Comparison of ENCODE assay signal across 19 mouse cellular contexts in genomic region chr7:101454479-101454878, GRCm38 (mm10). TPM values are rescaled to one million over a fixed set of nuclear protein-coding genes. Genes with fewer than 3 reads are reported as not detected.
A peak's percentile ranks its signal among the peaks of the same experiment; 100 is the strongest.
DNase-seq lines count a peak whose midpoint lies in the region; ATAC-seq and TF ChIP-seq lines count a peak whose summit lies in the region.
"Had no signal": no experiment of that assay in that cellular context is flagged by ENCODE, and none has a peak within 500 bp of the region (broad histone marks: within the 10 kb centered on the region; RNA-seq: fewer than 3 reads in every experiment).

No protein-coding gene starts in this region.

- peak overlapping the region; percentile 86 for H3K27ac ChIP-seq in layer of hippocampus, adult 2 months
- H3K27ac ChIP-seq in liver, embryonic 11.5 days (ENCODE audit: low read depth, low read length): no peak overlapping the region
- H3K27ac ChIP-seq: limb, embryonic 10.5 days; stomach, postnatal 0 days had no signal

- WGBS in liver, embryonic 11.5 days: 62% methylated on average over 9 of the region's 9 CpGs

- H3K36me3 ChIP-seq in liver, embryonic 11.5 days (ENCODE audit: control insufficient read depth, insufficient read depth, low read length): no peaks in the 10 kb centered on the region
- H3K36me3 ChIP-seq: limb, embryonic 10.5 days had no signal

- H3K9ac ChIP-seq in liver, embryonic 11.5 days (ENCODE audit: low read depth, low read length): no peak overlapping the region

- H3K9me3 ChIP-seq in liver, embryonic 11.5 days (ENCODE audit: control insufficient read depth, low read length): no peaks in the 10 kb centered on the region
- H3K9me3 ChIP-seq: limb, embryonic 10.5 days; megakaryocyte, embryonic 14.5 days had no signal

- no peak for ATAC-seq in liver, embryonic 11.5 days (replicated peaks; ENCODE audit: low FRiP score)

- H3K27me3 ChIP-seq in liver, embryonic 11.5 days (replicated peaks; ENCODE audit: control insufficient read depth, insufficient read depth, low read length): peaks cover 31% of the 10 kb centered on the region

- DNase-seq in adrenal gland, adult (ENCODE audit: inconsistent age in 2 of 2, low spot score in 1 of 2): peak; percentile 24 to 68
- DNase-seq in adrenal gland, postnatal 10 days: no peak
- no peak for DNase-seq in layer of hippocampus, adult 2 months (ENCODE audit: low spot score in 2 of 2)
- no peak for DNase-seq in layer of hippocampus, adult 9-10 months (ENCODE audit: low spot score)
- DNase-seq in Muller cell, postnatal 12 days (ENCODE audit: inconsistent ontology term): peak; percentile 64
- DNase-seq in induced T-regulatory cell, adult 2 months (ENCODE audit: low read depth): peak; percentile 38
- DNase-seq in yolk sac, embryonic 10.5 days (ENCODE audit: low spot score): no peak
- no peak for DNase-seq in liver, embryonic 11.5 days (ENCODE audit: low spot score)
- DNase-seq: adrenal gland, postnatal 25 days; cerebellum, adult 11-12 months; lung, adult 18-20 months; right cerebral cortex, postnatal 4 days; thymus, postnatal 4 days had no signal

- TF ChIP-seq CTCF in layer of hippocampus, adult 2 months (conservative IDR thresholded peaks at IDR 0.05): no peak

- peak overlapping the region; percentile 67; the same call in 1 of the 2 replicates for H3K4me3 ChIP-seq in layer of hippocampus, adult 2 months
- no peak overlapping the region for H3K4me3 ChIP-seq in liver, embryonic 11.5 days (ENCODE audit: low read depth, low read length)
- H3K4me3 ChIP-seq: erythroblast, embryonic 14.5 days; limb, embryonic 10.5 days; megakaryocyte, embryonic 14.5 days had no signal

- H3K4me1 ChIP-seq in liver, embryonic 11.5 days (replicated peaks; ENCODE audit: control insufficient read depth, insufficient read depth, low read length): peaks cover 4% of the 10 kb centered on the region; the same call in 1 of the 2 replicates

- no peak overlapping the region for H3K4me2 ChIP-seq in liver, embryonic 11.5 days

RNA-seq across cellular contexts. Expression of gene Pde2a, which starts 33.0 kb away (rescaled TPM):
- 100 to 1,000 TPM; 113 to 120 TPM for total RNA-seq in adrenal gland, postnatal 10 days (2021)
- 100 to 1,000 TPM; 300 to 318 TPM for total RNA-seq in layer of hippocampus, adult 2 months (2021)
- polyA plus RNA-seq in liver, embryonic 11.5 days (2014; fragmentation: Nextera tagmentation; extraction: Ambion mirVana): 14.4 and 15.0 TPM in 2 replicates

RNA-seq across cellular contexts. Expression of gene Gm45837, which starts 43.8 kb away (rescaled TPM):
- total RNA-seq in adrenal gland, postnatal 10 days (2021): 1 to 10 TPM in 1 of 2 experiments, not detected in 1; 3.7 TPM
- total RNA-seq in layer of hippocampus, adult 2 months (2021): 1 to 10 TPM in 1 of 2 experiments, not detected in 1; 2.4 TPM
- 2.1 TPM in 1 of 2 replicates, not detected in the other for polyA plus RNA-seq in liver, embryonic 11.5 days (2014; fragmentation: Nextera tagmentation; extraction: Ambion mirVana)
- total RNA-seq: gastrocnemius, postnatal 4 days; heart, postnatal 10 days had no signal
- polyA plus RNA-seq: erythroblast, embryonic 14.5 days; limb, embryonic 10.5 days had no signal

Comparison
In these comparisons a context has a peak if more than half of its experiments do, and no peak if none do; other contexts are left out.
1. DNase-seq: peak in adrenal gland, adult (2 of 2), Muller cell, postnatal 12 days (single experiment) and induced T-regulatory cell, adult 2 months (single experiment); none in adrenal gland, postnatal 10 days (single experiment), layer of hippocampus, adult 2 months (0 of 2), layer of hippocampus, adult 9-10 months (single experiment), yolk sac, embryonic 10.5 days (single experiment) and liver, embryonic 11.5 days (single experiment).